Mouse (Mus musculus): Measurements from ENCODE around the gene Ascl3. TPM values are rescaled to one million over a fixed set of nuclear protein-coding genes. Genes with fewer than 3 reads are reported as not detected.

Gene Ascl3
- polyA plus RNA-seq, 1 experiment = 0.38 TPM

- no peak for TF ChIP-seq POLR2A (IDR thresholded peaks at IDR 0.05; ENCODE audit: borderline replicate concordance, extremely low read depth, low read depth, low read length)
- no peak for DNase-seq
- WGBS = 3% methylated on average over 13 of the region's 13 CpGs
- Histone ChIP-seq H3K4me1 (ENCODE audit: control insufficient read depth, insufficient read depth, low read length) (peaks cover 7% of the 10 kb centered on the region), H3K4me3 (replicated peaks; ENCODE audit: extremely low read depth, low read depth, low read length) (peak overlapping the region; percentile 95)
Observed at GRCm38 (mm10) chr7:109751427-109752007, 20.0 kb upstream of the Ascl3 start.

- TF ChIP-seq POLR2A (IDR thresholded peaks at IDR 0.05; ENCODE audit: borderline replicate concordance, extremely low read depth, low read depth, low read length) (no peak), CTCF (IDR thresholded peaks at IDR 0.05; ENCODE audit: insufficient read depth, low read length) (no peak)
- Histone ChIP-seq H3K4me3 (replicated peaks; ENCODE audit: extremely low read depth, low read depth, low read length) (no peak overlapping the region), H3K4me1 (ENCODE audit: control insufficient read depth, insufficient read depth, low read length) (peaks cover 5% of the 10 kb centered on the region)
- no peak for DNase-seq
- 16% methylated on average over 1 of the region's 1 CpGs for WGBS
Observed at GRCm38 (mm10) chr7:109747747-109748146, 16.2 kb upstream of the Ascl3 start.

- no peak for DNase-seq
- no peak overlapping the region for H3K4me3 ChIP-seq (replicated peaks; ENCODE audit: extremely low read depth, low read depth, low read length)
- TF ChIP-seq CTCF (IDR thresholded peaks at IDR 0.05; ENCODE audit: insufficient read depth, low read length) = no peak
- no peak for TF ChIP-seq POLR2A (IDR thresholded peaks at IDR 0.05; ENCODE audit: borderline replicate concordance, extremely low read depth, low read depth, low read length)
- 81% methylated on average over 4 of the region's 4 CpGs for WGBS
- H3K4me1 ChIP-seq (ENCODE audit: control insufficient read depth, insufficient read depth, low read length) = peaks cover 3% of the 10 kb centered on the region; the same call in 1 of the 2 replicates
Observed at GRCm38 (mm10) chr7:109741703-109742102, 10.2 kb upstream of the Ascl3 start.

GRCm38 (mm10) chr7:109741060-109741459 is 9.5 kb upstream of the Ascl3 start:
- no peak for DNase-seq
- Histone ChIP-seq H3K4me1 (ENCODE audit: control insufficient read depth, insufficient read depth, low read length) (peaks cover 3% of the 10 kb centered on the region; the same call in 1 of the 2 replicates), H3K4me3 (replicated peaks; ENCODE audit: extremely low read depth, low read depth, low read length) (no peak overlapping the region)
- 89% methylated on average over 1 of the region's 1 CpGs for WGBS
- no peak for TF ChIP-seq POLR2A (IDR thresholded peaks at IDR 0.05; ENCODE audit: borderline replicate concordance, extremely low read depth, low read depth, low read length)
- no peak for TF ChIP-seq CTCF (IDR thresholded peaks at IDR 0.05; ENCODE audit: insufficient read depth, low read length)

- DNase-seq = no peak
- H3K4me3 ChIP-seq (replicated peaks; ENCODE audit: extremely low read depth, low read depth, low read length) = no peak overlapping the region
- TF ChIP-seq CTCF (IDR thresholded peaks at IDR 0.05; ENCODE audit: insufficient read depth, low read length) = no peak
- TF ChIP-seq POLR2A (IDR thresholded peaks at IDR 0.05; ENCODE audit: borderline replicate concordance, extremely low read depth, low read depth, low read length) = no peak
- H3K4me1 ChIP-seq (ENCODE audit: control insufficient read depth, insufficient read depth, low read length) = peaks cover 3% of the 10 kb centered on the region; the same call in 1 of the 2 replicates
- 32% methylated on average over 5 of the region's 5 CpGs for WGBS
Observed at GRCm38 (mm10) chr7:109739822-109740370, 8.4 kb upstream of the Ascl3 start.

DNA sequence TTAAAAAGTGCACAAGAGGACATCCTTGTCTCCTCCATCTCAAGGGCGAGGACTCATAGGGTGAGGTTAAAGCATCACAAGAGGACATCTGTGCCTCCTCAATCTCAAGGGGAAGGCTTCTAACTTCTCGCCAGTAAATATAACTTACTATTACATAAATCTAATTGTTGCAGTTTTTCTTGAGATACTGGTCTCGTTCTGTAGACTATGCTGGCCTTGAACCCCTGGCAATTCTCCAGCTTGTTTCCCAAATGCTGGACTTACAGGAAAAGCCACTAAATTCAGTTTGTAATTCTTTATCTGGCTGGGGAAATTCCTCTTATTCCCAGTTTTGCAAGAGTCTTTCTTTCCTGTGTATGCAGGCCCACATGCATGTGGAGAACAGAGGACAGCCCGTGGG is 3.3 kb upstream of the Ascl3 start:
- no peak for TF ChIP-seq CTCF (IDR thresholded peaks at IDR 0.05; ENCODE audit: insufficient read depth, low read length)
- no peak for TF ChIP-seq POLR2A (IDR thresholded peaks at IDR 0.05; ENCODE audit: borderline replicate concordance, extremely low read depth, low read depth, low read length)
- Histone ChIP-seq H3K4me3 (replicated peaks; ENCODE audit: extremely low read depth, low read depth, low read length) (no peak overlapping the region), H3K4me1 (ENCODE audit: control insufficient read depth, insufficient read depth, low read length) (no peaks in the 10 kb centered on the region; the same call in 1 of the 2 replicates)
- WGBS = 66% methylated on average over 4 of the region's 4 CpGs
- DNase-seq = no peak

DNA sequence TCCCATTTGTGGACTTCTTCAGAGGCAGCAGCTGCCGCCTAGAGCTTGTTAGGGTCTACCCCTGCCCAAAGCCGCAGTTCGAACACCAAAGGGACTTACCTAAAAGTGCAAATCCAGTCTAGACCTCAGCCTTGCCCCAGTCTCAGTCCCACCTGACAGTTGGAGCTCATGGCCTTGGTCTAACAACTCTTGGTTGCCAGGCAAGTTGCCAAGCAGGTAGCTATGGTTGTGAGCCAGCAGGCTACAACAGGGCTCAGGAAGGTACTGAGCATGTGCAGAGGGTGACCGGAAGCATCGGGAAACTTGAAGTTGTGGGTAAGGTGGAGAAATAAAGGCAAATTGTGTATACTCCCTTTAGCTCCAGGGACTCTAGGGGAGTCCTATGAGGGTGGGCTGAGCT is 7.8 kb downstream of the Ascl3 start, which contains the start of gene BC051019:
BC051019 (minus strand) TSS at position 154 of the 400 bp plus-strand sequence.
- 90% methylated on average over 5 of the region's 5 CpGs for WGBS
- H3K4me3 ChIP-seq (replicated peaks; ENCODE audit: extremely low read depth, low read depth, low read length) = peak within 1 kb of the TSS; percentile 28
- DNase-seq = no peak
- TF ChIP-seq POLR2A (IDR thresholded peaks at IDR 0.05; ENCODE audit: borderline replicate concordance, extremely low read depth, low read depth, low read length) = 0 out of 2 replicates have a peak, but pooled peaks have one; percentile 15
- no peak for TF ChIP-seq CTCF (IDR thresholded peaks at IDR 0.05; ENCODE audit: insufficient read depth, low read length)
- no peaks in the 10 kb centered on the region for H3K4me1 ChIP-seq (ENCODE audit: control insufficient read depth, insufficient read depth, low read length)

DNA sequence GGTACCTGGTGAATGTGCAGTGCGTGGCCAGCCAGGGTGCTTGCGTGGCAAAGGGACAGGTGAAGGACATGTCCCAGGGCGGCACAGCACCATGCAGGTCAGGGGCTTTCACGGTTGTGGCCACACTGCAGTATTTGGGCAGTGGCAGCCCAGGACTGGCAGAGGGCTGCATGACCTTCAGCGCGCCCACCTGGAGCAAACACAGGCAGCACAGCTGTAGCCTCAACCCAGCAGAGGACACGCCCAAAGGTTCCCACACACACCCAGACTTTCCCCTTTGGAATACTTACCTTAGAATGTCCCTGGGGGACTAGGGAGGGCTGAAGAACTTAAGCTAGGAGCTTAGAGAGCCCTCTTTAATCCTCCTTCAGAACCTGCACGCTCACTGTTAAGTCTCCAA is 8.4 kb downstream of the Ascl3 start:
- no peak for DNase-seq
- Histone ChIP-seq H3K4me1 (ENCODE audit: control insufficient read depth, insufficient read depth, low read length) (no peaks in the 10 kb centered on the region), H3K4me3 (replicated peaks; ENCODE audit: extremely low read depth, low read depth, low read length) (peak overlapping the region; percentile 28)
- WGBS = 89% methylated on average over 8 of the region's 8 CpGs
- TF ChIP-seq POLR2A (IDR thresholded peaks at IDR 0.05; ENCODE audit: borderline replicate concordance, extremely low read depth, low read depth, low read length) (no peak), CTCF (IDR thresholded peaks at IDR 0.05; ENCODE audit: insufficient read depth, low read length) (no peak)

DNA sequence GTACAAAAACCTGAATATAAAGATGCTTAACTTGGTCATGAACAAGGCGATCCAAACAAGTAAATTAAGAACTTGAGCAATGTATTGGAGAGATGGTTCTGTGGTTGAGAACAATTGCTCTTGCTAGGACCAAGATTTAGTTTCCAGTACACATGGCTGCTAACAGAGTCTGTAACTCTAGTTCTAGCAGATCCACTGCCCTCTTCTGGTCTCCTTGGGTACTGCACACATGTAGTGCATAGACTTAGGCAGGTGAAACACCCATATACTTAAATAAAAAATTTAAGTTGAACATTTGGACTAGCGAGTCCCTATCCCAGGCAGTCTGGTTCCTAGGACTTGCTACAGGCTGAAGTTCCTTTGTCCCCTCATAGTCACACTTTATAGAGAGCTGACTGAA is 8.9 kb downstream of the Ascl3 start:
- DNase-seq = no peak
- TF ChIP-seq CTCF (IDR thresholded peaks at IDR 0.05; ENCODE audit: insufficient read depth, low read length) (no peak), POLR2A (IDR thresholded peaks at IDR 0.05; ENCODE audit: borderline replicate concordance, extremely low read depth, low read depth, low read length) (no peak)
- WGBS = 97% methylated on average over 2 of the region's 2 CpGs
- no peak overlapping the region for H3K4me3 ChIP-seq (replicated peaks; ENCODE audit: extremely low read depth, low read depth, low read length)
- no peaks in the 10 kb centered on the region for H3K4me1 ChIP-seq (ENCODE audit: control insufficient read depth, insufficient read depth, low read length)

GRCm38 (mm10) chr7:109719286-109719685 is 12.2 kb downstream of the Ascl3 start:
- no peaks in the 10 kb centered on the region for H3K4me1 ChIP-seq (ENCODE audit: control insufficient read depth, insufficient read depth, low read length)
- TF ChIP-seq CTCF (IDR thresholded peaks at IDR 0.05; ENCODE audit: insufficient read depth, low read length) (peak; percentile 2; the same call in 1 of the 2 replicates), POLR2A (IDR thresholded peaks at IDR 0.05; ENCODE audit: borderline replicate concordance, extremely low read depth, low read depth, low read length) (no peak)
- H3K4me3 ChIP-seq (replicated peaks; ENCODE audit: extremely low read depth, low read depth, low read length) = no peak overlapping the region
- WGBS = 56% methylated on average over 9 of the region's 9 CpGs
- DNase-seq = no peak

All from lung, adult 2 months (tissue).